Mouse (Mus musculus): ENCODE data around the gene Pdss2.
"Not testable (repeated sequence)": the region's sequence is repeated elsewhere in the genome, so short reads cannot be mapped to it uniquely, and the experiment has no call there.

The Pdss2 gene

DNA sequence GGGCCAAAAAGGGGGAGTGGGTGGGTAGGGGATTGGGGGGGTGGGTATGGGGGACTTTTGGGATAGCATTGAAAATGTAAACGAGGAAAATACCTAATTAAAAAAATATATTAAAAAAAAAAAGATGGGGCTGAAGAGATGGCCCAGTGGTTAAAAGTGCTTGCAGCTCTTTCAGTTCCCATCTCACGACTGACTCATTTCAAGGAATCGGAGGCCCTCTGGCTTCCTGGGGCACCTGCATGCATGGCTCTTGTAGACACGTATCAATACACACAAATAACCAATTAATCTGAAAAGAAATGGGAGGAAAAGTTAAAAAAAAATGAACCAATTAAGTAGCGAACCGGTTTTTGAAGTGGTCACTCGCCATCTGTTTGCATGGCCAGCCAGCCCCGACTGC lies 155.5 kb downstream of the Pdss2 start:
- DNase-seq (ENCODE audit: low spot score), result no peak

- DNase-seq (ENCODE audit: low spot score), result peak; percentile 86
Observed at GRCm38 (mm10) chr10:43378279-43378678, 157.0 kb downstream of the Pdss2 start.

GRCm38 (mm10) chr10:43378732-43379644 lies 157.7 kb downstream of the Pdss2 start:
- DNase-seq (ENCODE audit: low spot score), result peak; percentile 79

DNA sequence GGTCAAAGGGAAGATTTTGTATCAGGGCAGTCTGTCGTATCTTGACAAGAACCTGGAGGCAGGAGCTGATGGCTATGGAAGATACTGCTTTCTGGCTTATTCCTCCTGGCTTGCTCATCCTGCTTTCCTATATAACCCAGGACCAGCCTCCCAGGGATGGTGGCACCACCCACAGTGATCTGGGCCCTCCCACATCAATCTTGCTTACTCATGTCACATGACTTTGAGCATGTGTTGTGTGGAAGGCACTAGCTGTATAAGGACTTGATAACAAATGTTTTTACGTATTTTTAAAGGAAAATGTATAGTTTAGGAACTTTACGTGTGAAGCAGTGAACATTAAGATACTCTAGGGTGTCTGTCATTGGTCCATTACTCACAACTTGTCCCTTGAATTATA lies 161.4 kb downstream of the Pdss2 start:
- no peak for DNase-seq (ENCODE audit: low spot score)

GRCm38 (mm10) chr10:43384623-43385022 lies 163.3 kb downstream of the Pdss2 start:
- DNase-seq (ENCODE audit: low spot score), result no peak

- DNase-seq (ENCODE audit: low spot score), result no peak
Observed at GRCm38 (mm10) chr10:43392921-43393320, 171.6 kb downstream of the Pdss2 start.

- DNase-seq (ENCODE audit: low spot score), result no peak
Observed at GRCm38 (mm10) chr10:43393818-43394217, 172.5 kb downstream of the Pdss2 start.

DNA sequence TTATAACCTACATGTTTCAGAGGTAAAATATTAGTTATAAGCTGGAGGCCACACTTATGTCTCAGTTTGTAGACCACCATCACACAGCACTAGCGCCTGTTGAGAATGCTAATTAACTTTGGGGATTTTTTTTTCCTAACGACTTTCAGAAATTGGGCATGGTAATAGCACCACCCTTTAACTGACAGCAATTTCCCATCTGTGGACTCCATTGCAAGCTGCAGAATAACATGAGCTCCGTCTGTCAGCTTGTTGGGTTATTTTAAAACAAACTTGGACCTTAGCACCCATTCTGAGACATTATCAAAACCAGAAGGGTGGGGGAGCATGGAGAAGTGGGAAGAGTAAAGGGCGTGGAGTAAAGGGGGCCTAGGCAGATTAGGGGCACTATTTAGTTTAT lies 174.5 kb downstream of the Pdss2 start:
- DNase-seq (ENCODE audit: low spot score), result no peak

- DNase-seq (ENCODE audit: low spot score), result no peak
Observed at GRCm38 (mm10) chr10:43399596-43400316, 178.5 kb downstream of the Pdss2 start.

DNA sequence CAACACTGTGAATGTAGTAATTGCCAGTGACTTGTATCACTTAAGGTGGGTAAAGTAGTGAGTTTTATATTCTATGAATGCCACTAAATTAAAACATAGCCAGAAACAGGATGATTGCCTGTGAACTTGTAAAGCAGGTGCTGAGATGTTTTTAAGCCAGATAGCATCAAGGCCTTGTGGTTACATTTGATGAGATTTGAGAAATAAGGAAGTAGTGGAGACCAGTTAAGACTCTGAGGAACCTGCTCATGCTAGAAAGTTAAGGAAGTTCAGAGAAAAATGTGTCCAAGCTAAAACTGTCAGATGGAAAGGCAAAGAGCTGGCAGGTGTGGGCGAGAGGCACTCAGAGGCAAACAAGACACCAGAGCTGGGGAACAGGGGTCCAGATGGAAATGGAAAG lies 184.8 kb downstream of the Pdss2 start:
- no peak for DNase-seq (ENCODE audit: low spot score)

DNA sequence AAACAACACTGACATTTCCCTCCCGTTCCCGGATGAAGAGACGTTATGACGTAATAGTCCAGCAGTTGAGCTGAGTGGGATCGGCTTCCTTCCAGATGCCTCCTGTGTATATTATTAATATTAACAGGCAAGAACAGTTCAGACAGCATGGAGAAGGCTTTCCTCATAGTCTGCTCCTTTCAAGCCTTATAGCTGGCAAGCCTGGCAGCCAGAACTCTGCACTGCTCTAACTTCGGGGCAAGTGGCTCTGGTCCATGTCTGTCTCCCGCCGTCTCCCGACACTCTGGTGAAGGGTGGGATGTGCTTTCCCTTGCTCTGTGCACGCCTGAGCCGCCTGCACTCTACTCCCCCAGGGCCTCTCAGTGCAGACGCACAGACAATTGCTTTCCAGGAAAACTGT lies 185.6 kb downstream of the Pdss2 start:
- no peak for DNase-seq (ENCODE audit: low spot score)

- no peak for DNase-seq (ENCODE audit: low spot score)
Observed at GRCm38 (mm10) chr10:43409506-43410230, 188.4 kb downstream of the Pdss2 start.

DNA sequence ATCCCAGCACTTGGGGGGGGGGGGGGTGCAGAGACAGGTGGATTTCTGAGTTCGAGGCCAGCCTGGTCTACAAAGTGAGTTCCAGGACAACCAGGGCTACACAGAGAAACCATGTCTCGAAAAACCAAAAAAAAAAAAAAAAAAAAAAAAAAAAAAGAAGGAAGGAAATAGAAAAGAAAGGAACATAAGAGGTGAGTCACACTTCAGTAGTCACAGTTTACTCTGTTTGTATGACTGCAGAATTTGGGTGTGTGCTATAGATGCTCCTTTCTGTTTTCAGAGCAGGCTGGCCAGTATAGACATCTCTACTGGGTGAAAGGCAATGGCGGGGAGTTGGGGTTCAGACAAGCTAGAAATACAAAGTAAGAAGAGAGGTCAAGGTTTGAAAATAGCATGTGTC lies 189.9 kb downstream of the Pdss2 start:
- DNase-seq (ENCODE audit: low spot score), result not testable (repeated sequence)

- DNase-seq (ENCODE audit: low spot score), result no peak
Observed at GRCm38 (mm10) chr10:43417346-43417745, 196.1 kb downstream of the Pdss2 start.

DNA sequence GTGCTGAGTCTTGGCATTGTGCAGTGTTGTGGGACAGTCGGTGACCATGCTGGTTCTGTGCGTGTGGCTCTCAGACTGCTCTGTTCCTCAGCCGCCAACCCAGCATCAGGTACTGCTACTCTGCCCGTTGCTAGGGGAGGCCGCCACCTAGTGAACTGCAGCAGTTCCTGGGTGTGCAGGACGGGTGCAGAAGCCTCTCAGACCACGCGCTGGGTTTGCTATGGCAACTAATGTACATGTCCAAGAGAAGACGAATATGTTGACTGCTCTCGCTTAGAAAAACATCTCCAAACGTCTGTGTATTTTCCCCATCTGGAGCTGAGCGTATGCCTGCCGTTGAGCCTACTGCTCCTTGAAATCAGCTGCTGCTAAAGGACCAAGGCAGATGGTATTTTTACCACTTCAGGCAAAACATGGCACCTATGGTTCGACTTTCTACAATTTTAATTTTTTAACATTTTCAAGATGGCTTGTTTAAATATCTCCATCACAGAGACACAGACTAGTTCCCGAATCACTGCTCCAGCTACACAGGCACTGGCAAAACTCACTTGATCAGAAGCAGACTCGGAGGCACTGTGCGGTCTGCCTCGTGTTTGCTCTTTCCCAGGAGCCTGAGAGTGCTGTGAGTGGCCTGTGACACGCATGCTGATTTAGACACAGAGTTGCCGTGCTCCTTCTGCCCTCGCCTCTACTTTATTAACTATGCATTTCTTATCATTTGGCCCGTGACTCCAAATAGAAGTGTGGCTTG lies 199.6 kb downstream of the Pdss2 start:
- DNase-seq (ENCODE audit: low spot score), result no peak

- no peak for DNase-seq (ENCODE audit: low spot score)
Observed at GRCm38 (mm10) chr10:43422061-43422770, 200.9 kb downstream of the Pdss2 start.

DNA sequence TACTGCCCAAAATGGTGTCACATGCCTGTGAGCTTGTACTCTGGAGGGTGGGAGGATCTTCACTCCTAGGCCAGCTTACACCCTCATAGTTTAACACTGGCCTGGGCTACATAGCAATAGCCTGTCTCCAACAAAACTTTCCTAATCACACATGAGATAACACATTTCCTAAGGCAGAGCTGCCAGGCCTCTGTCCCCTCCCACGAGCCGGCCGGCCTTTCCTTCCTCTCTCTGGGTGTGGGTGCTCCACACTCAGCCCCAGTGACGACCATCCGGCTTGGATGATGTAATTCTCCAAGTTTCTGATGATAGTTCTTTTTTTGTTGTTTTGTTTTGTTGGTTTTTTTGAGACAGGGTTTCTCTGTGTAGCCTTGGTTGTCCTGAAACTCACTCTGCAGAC lies 203.3 kb downstream of the Pdss2 start:
- DNase-seq (ENCODE audit: low spot score), result no peak

DNA sequence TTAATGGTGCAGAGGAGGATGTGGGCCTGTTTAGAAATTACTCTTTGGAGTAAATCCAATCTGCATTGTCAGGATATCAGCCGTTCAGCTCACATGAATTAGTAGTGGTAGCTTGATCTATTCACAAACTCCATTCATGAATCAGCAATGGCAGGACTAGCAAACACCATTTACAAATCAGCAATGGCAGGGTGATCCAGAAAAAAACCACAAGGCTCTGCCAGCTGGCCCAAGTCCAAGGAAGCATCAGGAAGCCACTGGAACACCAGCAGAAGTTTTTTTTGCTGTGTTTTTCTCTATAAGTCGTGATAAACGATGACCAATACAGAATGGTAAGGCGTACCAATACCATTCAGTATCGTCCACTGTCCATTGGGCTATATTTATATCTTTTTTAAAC lies 209.3 kb downstream of the Pdss2 start:
- peak; percentile 33 for DNase-seq (ENCODE audit: low spot score)

DNA sequence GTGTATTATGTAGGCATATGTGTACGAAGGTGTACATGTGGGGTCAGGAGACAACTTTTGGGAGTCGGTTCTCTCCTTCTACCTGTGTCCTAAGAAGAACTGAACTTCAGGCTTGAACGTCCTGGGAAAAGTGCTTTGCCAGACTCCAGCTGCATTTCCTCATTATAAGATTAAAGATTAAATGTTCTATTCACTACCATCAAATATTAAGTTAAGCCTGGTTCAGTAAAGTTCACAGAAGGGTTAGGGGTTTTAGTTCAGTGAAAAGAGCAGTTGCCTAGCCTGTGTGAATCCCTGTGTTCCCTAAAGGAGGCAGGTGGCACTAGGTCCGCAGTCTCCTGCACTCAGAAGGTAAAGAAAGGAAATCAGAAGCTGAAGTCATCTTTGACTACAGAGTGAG lies 213.0 kb downstream of the Pdss2 start:
- DNase-seq (ENCODE audit: low spot score), result no peak

DNA sequence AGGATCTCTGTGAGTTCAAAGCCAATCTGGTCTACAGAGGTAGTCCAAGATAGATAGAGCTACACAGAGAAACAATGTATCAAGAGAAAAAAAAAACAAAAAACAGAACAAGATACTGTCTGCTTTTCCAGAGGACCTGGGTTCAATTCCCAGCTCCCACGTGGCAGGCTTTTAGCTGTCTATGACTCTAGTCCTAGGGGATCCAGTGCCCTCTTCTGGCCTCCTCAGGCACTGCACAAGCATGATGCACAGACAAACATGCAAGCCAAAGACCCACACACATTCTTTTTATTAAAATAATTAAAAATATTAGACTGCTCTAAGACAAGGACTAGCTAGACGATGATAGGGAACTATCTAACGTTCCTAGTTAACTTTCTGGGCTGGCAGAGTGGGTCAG lies 214.5 kb downstream of the Pdss2 start:
- DNase-seq (ENCODE audit: low spot score), result no peak

GRCm38 (mm10) chr10:43439492-43439941 lies 218.2 kb downstream of the Pdss2 start:
- DNase-seq (ENCODE audit: low spot score), result peak; percentile 56

Data from MN1 (cell line).